Mouse (Mus musculus) c-Kit-positive CD71-positive TER-119-positive erythroid progenitor cells, embryonic 14.5 days (primary cell): ENCODE results near the gene Fpgs.

Experiments
- DNase-seq: peaks from one replicate; pipeline ENCODE4 v3.0.0-alpha.2; 2013; ENCODE audit warnings: low spot score

Fpgs gene

GRCm38 (mm10) chr2:32704021-32704421, at the start of gene Fpgs:
Gene Fpgs (minus strand): TSS chr2:32704145.
- no peak for DNase-seq

- no peak for DNase-seq
Observed at GRCm38 (mm10) chr2:32752181-32752580, 48.2 kb upstream of the Fpgs start.

DNA sequence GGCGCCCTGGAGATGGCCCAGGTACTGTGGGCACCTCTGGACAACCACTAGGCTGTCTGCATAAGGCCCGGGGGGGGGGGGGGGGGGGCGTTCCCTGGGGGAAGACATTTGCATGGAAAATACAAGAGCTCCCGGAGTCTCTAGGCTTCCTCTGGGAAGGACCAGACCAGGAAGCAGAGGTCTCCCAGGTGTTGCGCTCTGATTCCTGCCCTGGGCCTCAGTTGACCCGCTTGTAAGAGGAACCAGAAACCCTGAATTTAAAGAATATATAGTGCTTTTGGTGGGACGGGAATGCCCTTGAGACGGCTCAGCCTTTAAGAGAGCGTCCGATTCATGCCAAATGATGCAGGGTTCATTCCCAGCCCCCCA, 47.7 kb upstream of the Fpgs start:
- no peak for DNase-seq

GRCm38 (mm10) chr2:32750887-32751664, 47.1 kb upstream of the Fpgs start:
- no peak for DNase-seq

- no peak for DNase-seq
Observed at GRCm38 (mm10) chr2:32750199-32750598, 46.3 kb upstream of the Fpgs start.

DNA sequence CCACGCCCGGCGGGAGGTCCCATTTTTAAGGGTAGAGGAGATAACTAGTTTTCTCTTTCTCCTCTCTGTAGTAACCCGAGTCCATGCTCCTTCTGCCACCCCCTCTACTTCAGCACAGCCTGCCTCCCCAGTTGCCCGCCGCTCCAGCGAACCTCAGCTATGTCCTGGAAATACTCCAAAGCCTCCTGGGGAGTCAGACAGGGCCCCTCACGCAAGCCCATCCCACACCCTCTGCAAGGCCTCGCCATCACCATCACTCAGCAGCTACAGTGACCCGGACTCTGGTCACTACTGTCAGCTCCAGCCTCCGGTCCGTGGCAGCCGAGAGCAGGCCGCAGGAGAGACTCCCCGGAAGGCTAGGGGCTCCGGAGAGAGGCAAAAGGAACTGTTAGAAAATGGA, 45.1 kb upstream of the Fpgs start:
- DNase-seq, result no peak

DNA sequence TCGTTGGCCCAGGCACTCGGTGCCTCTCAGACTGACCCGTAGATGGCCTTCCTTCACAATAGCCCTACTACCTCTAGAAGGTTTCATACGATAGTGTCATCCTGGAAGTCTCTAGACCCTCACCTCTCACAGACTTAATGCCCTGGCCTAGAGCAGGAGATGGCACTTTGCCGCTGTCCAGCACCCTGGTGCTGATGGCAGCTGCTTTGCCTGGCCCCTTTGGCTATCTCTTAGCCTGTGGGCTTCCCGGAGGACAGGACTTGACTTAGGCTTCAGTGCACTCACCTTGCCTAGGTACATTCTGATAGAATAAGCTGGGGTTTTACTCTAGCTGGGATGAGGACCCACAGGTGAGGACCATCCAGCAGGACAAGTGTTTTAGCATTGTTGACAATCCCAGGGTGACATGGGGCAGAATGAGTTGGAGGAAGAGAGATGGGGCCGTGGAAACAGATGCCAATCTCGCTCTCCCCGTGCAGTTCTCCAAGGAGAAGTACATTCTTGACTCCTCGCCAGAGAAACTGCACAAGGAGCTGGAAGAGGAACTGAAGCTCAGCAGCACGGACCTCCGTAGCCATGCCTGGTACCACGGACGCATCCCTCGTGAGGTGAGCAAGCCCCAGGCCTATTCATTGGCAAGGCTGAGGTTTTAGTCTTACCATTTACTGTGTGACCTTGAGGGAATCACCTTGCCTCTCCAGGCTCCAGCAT, 40.5 kb upstream of the Fpgs start:
- DNase-seq, result no peak

- DNase-seq, result no peak
Observed at GRCm38 (mm10) chr2:32742173-32742531, 38.2 kb upstream of the Fpgs start.

DNA sequence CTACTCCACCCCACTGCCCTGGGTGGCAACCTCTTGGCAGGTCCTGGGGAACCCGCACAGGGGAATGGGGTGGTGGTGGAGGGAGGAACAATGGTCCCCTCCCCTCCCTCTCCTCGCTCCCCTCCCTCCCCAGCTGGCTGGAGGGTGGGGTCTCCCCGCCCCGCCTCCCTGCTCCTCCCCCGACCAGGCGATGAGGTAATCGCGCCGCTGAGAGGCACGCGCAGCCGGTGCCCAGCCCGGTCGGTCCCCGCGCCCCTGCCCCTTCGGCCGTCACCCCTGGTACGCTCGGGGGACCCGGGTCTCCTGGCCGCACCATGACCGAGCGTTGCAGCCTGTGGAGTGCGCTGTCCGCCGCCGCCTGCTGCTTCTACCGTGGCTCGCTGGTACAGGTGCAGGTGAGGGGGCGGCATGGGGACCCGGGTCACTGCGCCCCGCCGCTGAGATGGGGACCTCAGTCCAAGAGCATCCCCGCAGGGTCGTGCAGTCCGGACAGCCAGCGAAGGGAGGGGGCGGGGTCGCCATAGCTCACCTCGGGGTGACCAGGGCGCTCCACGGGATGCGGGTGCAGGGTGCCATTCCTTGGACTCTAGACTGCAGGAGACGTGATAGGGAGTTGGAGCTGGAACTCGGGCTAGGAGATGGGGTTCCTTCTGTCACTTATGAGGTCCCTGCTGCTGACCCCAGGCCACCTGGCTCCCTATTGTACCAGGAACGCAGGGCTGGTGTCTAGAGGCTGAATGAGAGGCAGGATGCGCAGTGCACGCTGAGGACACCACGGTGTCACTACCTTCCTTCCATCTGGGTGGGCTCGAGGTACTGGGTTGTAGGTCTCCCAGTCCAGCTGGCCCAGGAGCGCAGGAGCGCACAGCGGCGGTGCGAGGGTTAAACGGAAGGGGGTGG, 37.6 kb upstream of the Fpgs start:
- DNase-seq, result no peak

GRCm38 (mm10) chr2:32740916-32741272, 36.9 kb upstream of the Fpgs start, which contains the start of gene 6330409D20Rik:
Gene 6330409D20Rik (minus strand): TSS chr2:32741016.
- DNase-seq, result no peak

DNA sequence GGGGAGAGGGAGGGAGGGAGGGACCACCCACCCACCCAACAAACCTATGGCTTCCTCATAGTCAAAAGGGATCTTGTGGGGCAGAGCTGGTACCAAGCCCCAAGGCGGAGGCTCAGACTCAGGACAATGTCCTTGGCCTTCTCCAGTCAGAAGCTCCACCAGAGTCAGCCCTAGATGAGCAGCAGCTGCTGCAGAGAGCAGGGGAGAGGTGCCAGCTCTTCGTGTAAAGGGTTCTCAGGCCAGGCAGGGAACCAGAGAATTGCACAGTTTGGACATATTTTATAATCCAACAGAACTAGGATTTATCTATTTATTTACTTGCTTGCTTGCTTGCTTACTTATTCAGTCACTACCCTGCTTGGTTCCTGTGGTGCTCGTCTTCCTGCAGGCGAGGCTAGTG, 35.4 kb upstream of the Fpgs start:
- DNase-seq, result no peak

GRCm38 (mm10) chr2:32737008-32737407, 33.1 kb upstream of the Fpgs start:
- DNase-seq, result no peak

DNA sequence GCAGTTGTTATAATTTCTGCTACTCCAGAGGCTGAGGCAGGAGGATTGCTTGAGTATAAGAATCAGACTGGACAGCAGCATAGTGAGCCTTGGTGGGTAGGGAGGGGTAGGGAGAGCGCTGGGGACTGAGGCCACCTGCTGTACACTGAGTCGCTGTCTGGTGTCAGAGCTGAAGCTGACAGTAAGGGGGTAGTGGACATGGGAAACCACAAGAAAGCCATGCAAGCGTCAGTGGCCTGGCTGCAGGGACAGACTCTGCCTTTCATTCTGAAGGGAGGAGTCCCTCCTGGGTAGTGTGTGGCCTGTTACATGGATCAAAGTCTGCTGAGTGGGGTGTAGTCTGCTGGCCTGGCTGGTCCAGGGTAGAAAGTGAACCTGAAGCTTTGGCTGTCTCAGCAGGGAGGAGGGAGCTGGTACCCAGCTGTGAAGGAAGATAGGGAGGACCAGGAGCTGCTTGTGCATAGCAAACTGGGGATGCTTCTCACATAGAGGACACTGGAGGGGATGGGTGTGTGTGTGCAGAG, 32.4 kb upstream of the Fpgs start:
- no peak for DNase-seq

DNA sequence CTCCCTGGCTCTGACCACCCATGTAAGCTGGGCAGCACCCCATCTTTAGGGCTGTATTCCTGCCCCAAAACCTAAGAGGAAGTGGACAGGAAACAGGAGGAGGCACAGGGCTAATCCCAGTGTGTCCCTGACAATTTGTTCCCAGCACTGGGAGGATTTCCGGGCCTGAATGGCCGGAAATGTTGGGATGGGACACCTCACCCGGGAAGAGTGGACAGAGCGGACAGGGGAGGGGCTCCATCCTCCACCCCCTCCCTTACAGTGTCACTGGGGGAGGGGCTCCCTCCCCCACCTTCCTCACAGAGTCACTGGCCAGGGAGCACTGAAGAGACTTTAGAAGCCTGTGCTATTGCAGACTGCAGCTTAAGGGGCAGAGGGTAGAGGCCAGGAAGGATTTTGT, 31.0 kb upstream of the Fpgs start:
- no peak for DNase-seq

DNA sequence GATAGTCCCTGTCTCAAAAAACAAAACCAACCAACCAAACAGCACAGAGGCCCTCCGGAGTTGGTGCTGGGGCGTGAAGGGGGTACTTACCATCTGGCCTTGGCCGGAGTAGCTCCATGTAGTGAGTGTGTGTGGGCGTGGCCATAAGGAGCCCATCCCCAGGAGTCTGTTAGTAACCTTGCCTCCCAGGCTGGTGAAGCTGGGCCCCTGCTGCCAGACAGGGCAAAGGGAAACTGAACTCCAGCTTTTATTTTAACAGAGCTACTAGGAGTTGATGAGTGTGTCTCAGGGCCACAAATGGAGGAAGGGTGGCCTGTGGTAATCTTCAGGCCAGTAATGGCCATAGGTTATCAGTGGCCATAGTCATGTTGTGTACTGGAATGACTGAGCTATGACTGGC, 30.5 kb upstream of the Fpgs start:
- no peak for DNase-seq

DNA sequence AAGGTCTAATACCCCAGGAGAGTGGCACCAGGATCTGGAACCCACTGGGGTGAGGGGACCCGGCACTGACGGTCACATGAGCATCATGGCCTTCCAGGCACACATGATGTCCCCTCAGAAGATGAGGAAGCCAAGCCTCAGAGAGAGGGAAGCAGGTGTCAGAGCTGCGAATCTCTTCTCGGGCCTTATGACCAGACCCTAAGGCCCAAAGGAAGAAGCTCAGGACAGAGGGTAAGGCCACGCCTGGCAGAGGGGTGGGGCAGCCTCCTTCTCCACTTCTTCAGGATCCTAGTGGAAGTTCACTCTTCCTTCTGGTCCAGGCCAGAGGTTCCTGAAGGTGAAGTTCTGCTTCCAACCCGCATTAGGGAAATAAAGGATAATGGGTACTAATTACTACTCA, 28.8 kb upstream of the Fpgs start:
- DNase-seq, result no peak

GRCm38 (mm10) chr2:32731911-32732310, 28.0 kb upstream of the Fpgs start:
- DNase-seq, result no peak

GRCm38 (mm10) chr2:32730854-32731253, 26.9 kb upstream of the Fpgs start:
- no peak for DNase-seq

- DNase-seq, result no peak
Observed at GRCm38 (mm10) chr2:32729547-32729946, 25.6 kb upstream of the Fpgs start.

- DNase-seq, result no peak
Observed at GRCm38 (mm10) chr2:32728463-32728862, 24.5 kb upstream of the Fpgs start.

GRCm38 (mm10) chr2:32727435-32727834, 23.5 kb upstream of the Fpgs start:
- peak; percentile 60 for DNase-seq
